Mouse (Mus musculus): ENCODE data around the gene Dlgap3.

The Dlgap3 gene

DNA sequence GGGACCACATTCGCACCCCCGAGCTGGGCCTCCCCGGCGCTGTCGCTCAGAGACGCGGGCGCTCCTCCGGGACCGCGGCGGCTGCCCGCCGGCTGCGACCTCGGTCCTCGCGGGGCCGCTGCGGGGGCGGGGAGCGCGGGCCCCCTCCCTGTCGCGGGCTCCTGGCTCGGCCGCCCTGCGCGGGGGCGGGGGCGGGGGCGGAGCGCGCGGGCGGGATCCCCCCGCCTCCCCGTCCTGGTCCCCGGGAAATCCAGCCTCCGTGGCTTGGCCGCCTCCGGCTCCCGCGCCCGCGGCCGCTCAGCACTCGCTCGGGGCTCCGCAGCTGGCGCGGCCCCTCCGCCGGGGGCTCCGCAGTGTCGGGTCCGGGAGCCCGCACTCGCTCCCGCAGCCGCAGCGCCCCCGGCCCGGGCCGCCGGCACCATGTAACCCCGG lies at the start of gene Dlgap3:
Gene Dlgap3 (plus strand): TSS at position 291 of the 432 bp plus-strand sequence.
- no peak for DNase-seq (ENCODE audit: low read depth, low spot score)

DNA sequence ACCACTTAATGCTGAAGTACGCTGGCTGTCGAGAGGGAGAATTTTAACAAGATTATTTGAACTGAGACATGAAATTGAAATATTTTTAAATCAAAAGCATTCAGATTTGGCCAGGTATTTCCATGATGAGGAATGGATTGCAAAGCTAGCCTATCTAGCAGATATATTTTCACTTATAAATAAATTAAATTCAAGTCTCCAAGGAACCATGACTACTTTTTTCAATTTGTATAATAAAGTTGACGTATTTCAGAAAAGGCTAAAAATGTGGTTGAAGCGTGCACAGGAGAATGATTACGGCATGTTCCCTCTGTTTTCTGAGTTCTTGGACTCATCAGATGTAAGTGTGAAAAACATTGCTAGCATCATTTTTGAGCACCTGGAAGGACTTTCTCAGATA lies 45.6 kb upstream of the Dlgap3 start, which contains the start of gene Tmem35b:
Gene Tmem35b (plus strand): TSS at position 301 of the 400 bp plus-strand sequence.
- no peak for DNase-seq (ENCODE audit: low read depth, low spot score)

GRCm38 (mm10) chr4:127124331-127124730 lies 44.7 kb upstream of the Dlgap3 start:
- no peak for DNase-seq (ENCODE audit: low read depth, low spot score)

DNA sequence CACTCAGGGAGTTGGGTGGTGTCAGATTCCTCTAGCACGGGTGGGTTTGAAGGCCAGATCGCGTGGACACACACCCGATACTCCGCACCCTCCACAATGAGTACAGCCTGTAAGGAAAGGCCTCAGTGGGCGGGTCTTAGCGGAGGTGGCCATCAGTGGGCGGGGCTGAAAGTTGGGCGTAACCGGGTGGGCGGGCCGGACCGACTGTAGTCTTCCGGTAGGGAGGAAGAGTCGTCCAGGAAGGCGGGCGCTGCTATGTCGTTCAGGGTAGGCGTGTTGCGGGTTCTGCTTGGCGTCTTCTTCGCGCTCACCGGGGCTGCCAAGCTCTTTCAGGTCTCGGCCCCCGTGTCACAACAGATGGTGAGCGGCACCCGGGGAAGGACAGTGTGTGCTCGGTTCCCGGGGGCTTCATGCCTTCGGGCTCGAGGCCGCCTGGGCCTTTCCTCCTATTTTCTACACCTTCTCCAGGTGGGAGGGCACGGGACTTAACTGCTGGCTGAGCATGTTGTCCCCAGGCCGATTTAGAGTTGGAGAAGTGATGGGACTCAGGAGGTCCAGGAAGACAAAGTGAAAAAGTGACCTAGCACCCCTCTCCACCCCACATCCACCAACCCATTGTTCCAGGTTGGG lies 43.1 kb upstream of the Dlgap3 start:
- peak; percentile 23 for DNase-seq (ENCODE audit: low read depth, low spot score)

- DNase-seq (ENCODE audit: low read depth, low spot score), result no peak
Measured at GRCm38 (mm10) chr4:127134687-127135086, 34.3 kb upstream of the Dlgap3 start.

- DNase-seq (ENCODE audit: low read depth, low spot score), result no peak
Measured at GRCm38 (mm10) chr4:127137591-127137990, 31.4 kb upstream of the Dlgap3 start.

GRCm38 (mm10) chr4:127138486-127138885 lies 30.5 kb upstream of the Dlgap3 start:
- no peak for DNase-seq (ENCODE audit: low read depth, low spot score)

DNA sequence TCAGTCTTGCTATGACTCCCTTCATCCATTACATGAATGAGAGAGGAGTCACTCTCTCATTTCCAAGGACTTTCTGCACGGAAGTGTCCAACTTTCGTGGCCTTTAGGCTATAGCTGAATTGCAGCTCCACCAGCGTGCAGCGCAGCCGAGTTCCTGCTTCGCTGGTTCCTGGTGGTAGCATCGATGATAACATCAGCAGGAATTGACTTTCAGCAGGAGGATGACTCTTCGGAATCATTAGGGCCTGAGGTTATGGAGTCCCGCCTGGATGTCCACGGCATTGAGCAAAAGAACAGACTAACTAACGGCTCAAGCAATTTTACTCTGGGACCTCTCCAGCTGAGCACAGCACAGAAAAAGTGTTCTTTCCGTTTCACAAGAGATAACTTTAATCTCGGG lies 19.0 kb upstream of the Dlgap3 start:
- no peak for DNase-seq (ENCODE audit: low read depth, low spot score)

- no peak for DNase-seq (ENCODE audit: low read depth, low spot score)
Measured at GRCm38 (mm10) chr4:127153345-127153744, 15.7 kb upstream of the Dlgap3 start.

DNA sequence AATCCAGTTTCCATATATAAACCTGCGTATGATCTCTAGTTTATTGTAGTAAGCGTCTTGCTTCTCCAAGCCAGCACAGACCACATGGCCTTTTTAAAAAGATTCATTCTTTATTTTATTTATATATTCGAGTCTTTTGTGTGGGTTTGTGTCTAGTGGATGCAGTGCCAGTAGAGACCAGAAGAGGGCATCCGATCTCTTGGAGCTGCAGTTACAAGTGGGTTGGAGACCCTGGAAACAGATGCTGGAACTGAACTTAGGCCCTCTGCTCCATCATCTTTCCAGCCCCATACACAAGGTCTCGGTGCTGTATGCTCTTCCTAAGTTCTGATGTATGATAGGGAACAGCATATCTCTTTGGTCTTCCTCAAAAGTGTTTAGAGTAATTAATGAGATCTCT lies 13.2 kb upstream of the Dlgap3 start:
- no peak for DNase-seq (ENCODE audit: low read depth, low spot score)

DNA sequence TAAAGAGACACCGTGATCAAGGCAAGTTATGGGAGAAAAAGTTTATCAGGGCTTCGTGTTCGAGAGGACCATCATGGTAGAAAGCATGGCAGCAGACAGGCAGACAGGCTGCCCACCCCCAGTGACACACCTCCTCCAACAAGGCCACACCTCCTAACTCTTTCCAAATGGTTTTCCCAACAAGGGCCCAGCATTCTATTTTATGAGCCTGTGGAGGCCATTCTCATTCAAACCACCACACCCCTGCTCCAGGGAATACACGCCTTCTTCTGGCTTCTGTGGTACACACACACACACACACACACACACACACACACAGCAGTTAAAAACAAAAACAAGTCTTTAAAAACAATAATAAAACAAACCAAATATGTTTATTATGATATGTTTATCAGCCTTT lies 11.3 kb upstream of the Dlgap3 start:
- no peak for DNase-seq (ENCODE audit: low read depth, low spot score)

DNA sequence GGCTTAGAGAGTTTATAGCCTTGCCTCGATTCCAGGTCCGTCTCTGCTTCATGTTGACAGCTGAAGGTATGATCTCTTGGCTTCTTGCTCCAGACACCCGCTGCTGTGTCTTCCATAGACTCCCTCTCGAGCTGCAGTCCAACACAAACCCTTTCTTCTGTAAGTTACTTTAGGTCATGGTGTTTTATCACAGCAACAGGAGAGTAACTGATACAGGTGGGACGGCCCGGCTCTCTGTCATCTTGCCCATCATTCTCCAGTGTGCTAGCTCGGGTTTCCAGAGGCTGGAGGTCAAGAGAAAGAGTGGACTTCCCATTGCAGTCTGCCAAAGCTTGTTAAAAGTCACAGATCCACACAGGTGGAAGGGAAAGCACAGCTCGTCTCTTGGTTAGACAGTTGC lies 5.1 kb upstream of the Dlgap3 start:
- DNase-seq (ENCODE audit: low read depth, low spot score), result no peak

DNA sequence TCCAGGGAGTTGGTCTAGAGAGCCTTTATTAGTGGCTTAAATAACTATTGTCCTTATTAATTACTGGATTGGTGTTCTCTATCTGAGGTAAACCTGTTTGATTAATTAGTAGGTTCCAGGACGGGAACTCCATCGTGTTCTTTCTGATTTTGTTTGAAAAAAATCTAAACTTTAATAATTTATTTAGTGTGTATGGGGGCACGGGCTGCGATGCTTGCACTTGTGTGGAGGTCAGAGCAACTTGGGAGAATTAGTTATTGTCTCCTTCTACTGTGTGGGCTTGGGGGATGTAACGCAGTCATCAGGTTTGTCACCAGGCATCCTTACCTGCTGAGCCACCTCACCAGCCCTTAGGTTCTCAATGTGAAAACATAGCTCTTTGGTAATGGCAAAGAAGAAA lies 1.9 kb upstream of the Dlgap3 start:
- DNase-seq (ENCODE audit: low read depth, low spot score), result no peak

GRCm38 (mm10) chr4:127167731-127168130 lies 1.3 kb upstream of the Dlgap3 start:
- no peak for DNase-seq (ENCODE audit: low read depth, low spot score)

- DNase-seq (ENCODE audit: low read depth, low spot score), result no peak
Measured at GRCm38 (mm10) chr4:127168211-127168913, 642 bp upstream of the Dlgap3 start.

DNA sequence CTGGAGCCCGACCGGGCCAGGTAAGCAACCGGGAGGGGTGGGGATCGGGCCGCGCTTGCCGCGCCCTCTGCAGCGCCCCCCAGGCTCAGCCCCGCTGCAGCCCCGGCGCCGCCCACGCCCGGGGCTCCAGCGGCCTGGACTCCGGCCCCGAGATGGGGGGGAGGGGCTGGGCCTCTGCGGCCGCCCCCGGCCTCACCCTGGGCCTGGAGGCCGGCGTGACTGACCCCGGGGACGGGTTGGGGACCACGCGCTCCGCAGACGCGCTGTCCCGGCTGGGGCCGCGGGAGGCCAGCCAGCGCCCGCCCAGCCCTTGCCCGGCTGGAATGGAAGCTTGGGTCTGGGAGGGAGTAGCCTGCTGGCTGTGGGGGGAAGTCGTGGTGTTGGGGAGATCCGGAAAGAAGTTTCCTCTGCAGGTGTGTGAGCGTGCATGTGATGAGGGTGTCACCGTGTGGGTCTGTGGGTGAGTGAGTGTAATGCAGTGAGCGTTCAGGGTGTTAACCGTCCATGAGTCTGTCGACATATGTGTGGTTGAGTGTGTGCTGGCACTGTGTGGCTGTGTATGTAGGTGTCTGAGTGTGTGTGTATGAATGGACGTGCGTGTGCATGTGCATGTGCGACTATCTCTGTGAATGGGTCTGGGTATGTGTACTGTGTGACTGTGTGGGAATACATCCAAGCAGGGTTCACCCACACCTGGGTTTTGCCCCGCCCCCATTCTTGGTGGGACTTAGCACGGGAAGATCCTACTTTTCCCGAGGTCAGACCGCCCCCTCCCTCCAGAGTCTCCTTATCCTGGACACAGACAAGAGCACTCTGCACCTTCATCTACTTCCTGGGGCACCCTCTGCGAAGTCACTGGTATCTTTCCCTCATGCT lies 580 bp downstream of the Dlgap3 start:
- no peak for DNase-seq (ENCODE audit: low read depth, low spot score)

DNA sequence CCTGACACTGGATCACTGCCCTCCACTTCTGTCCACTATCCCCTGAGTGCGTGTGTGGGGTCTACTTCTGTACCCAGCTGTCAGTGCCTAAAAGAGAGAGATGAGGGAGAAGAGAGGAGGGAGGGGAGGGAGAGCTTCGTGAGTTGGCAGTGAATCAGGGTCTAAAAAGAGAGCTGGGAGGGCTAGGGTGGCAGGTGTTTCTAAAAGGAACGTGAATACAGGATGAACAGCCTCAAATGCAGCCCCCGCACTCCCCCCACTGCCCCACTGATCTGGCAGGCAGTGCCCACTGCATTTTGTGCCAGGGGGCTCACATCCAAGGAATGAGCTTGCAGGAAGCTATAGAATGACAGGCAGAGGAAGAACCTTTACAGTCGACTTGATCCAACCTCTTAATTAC lies 1.9 kb downstream of the Dlgap3 start:
- DNase-seq (ENCODE audit: low read depth, low spot score), result peak; percentile 86

DNA sequence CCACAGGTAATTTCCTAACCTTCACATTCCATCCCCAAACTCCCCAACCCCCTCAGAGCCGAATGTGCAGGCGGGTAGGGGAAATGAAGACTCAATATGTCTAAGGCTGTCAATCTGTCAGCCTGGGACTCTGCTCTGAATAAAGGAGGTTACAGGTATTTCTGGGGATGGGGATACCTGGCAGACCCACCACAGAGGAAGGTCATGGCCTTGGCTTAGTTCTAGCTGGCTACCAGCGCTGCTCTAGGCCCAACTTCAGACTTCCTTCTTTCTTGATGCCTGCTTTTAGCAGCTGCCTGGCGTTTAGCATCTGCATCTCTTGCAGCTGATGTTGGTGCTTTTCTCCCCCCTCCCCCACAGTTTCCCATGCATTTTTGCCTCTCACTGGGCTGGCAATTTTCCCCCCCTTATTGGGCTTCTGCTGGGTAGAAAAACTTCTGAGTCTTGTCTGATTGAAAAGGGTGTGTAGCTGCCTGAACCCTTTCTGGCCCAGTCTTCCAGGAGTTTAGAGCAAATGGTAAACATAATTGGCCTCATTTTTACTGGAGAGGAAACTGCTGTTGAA lies 2.4 kb downstream of the Dlgap3 start:
- DNase-seq (ENCODE audit: low read depth, low spot score), result no peak

- DNase-seq (ENCODE audit: low read depth, low spot score), result no peak
Measured at GRCm38 (mm10) chr4:127172119-127172518, 3.1 kb downstream of the Dlgap3 start.

DNA sequence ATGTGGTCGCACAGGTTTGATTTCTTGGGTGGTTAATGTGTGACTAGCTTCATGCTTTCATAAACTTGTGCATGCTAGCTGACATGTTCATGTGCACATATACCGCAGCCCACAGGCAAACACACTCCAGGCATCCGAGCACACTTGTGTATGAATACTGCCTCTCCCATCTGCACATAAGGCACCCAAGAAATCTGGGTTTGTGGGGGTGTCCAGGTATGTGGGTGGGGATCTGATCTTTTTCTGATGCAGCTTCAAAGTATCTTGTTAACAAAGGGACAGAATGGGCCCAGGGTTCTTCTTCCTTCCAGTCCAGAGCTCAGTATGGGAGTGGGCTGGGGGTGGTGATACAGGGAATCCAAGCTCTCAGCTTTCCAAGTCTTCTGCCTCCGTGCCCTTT lies 3.6 kb downstream of the Dlgap3 start:
- no peak for DNase-seq (ENCODE audit: low read depth, low spot score)

- no peak for DNase-seq (ENCODE audit: low read depth, low spot score)
Measured at GRCm38 (mm10) chr4:127173461-127173860, 4.5 kb downstream of the Dlgap3 start.

Data from telencephalon, adult 2 months (tissue).